In genomic region chr17:3274449-3275285, GRCm38 (mm10) we compare ENCODE assay signal across 8 mouse cellular contexts. TPM values are rescaled to one million over a fixed set of nuclear protein-coding genes. Genes with fewer than 3 reads are reported as not detected.
DNase-seq lines count a peak whose midpoint lies in the region; ATAC-seq lines count a peak whose summit lies in the region.

No protein-coding gene starts in this region.

- H3K4me2 ChIP-seq in lung, embryonic 16.5 days (ENCODE audit: low read depth, low read length), result no peak overlapping the region
- no peak overlapping the region for H3K4me2 ChIP-seq in embryonic facial prominence, embryonic 15.5 days (replicated peaks)
- H3K4me2 ChIP-seq in limb, embryonic 12.5 days, result no peak overlapping the region

- H3K27ac ChIP-seq in lung, embryonic 16.5 days (ENCODE audit: low read length), result no peak overlapping the region; the same call in 1 of the 2 replicates
- 0 out of 2 replicates have a peak overlapping the region, but pooled peaks have one; percentile 34 for H3K27ac ChIP-seq in embryonic facial prominence, embryonic 15.5 days (replicated peaks)
- H3K27ac ChIP-seq in limb, embryonic 12.5 days, result no peak overlapping the region

- no peaks in the 10 kb centered on the region for H3K36me3 ChIP-seq in lung, embryonic 16.5 days (ENCODE audit: control insufficient read depth, insufficient read depth, low read length)
- H3K36me3 ChIP-seq in embryonic facial prominence, embryonic 15.5 days, result no peaks in the 10 kb centered on the region
- H3K36me3 ChIP-seq in limb, embryonic 12.5 days, result no peaks in the 10 kb centered on the region

- no peak overlapping the region for H3K9ac ChIP-seq in lung, embryonic 16.5 days (ENCODE audit: low read length)
- H3K9ac ChIP-seq in embryonic facial prominence, embryonic 15.5 days, result no peak overlapping the region
- H3K9ac ChIP-seq in limb, embryonic 12.5 days (replicated peaks), result 0 out of 2 replicates have a peak overlapping the region, but pooled peaks have one; percentile 3

- no peak overlapping the region for H3K4me3 ChIP-seq in lung, embryonic 16.5 days (ENCODE audit: low read length)
- no peak overlapping the region for H3K4me3 ChIP-seq in embryonic facial prominence, embryonic 15.5 days (replicated peaks)
- H3K4me3 ChIP-seq in limb, embryonic 12.5 days (replicated peaks), result no peak overlapping the region

- ATAC-seq in lung, embryonic 16.5 days (ENCODE audit: low read depth), result peak; percentile 26; the same call in 1 of the 2 replicates
- ATAC-seq in embryonic facial prominence, embryonic 15.5 days (ENCODE audit: insufficient number of reproducible peaks, low FRiP score, low TSS enrichment, low read depth), result no peak
- ATAC-seq in limb, embryonic 12.5 days (ENCODE audit: insufficient number of reproducible peaks, insufficient read depth, low FRiP score, low TSS enrichment, low read depth), result no peak

- 38% methylated on average over 14 of the region's 14 CpGs for WGBS in lung, embryonic 16.5 days
- 25% methylated on average over 14 of the region's 14 CpGs for WGBS in embryonic facial prominence, embryonic 15.5 days
- WGBS in limb, embryonic 12.5 days, result 16% methylated on average over 14 of the region's 14 CpGs

- no peaks in the 10 kb centered on the region for H3K27me3 ChIP-seq in lung, embryonic 16.5 days (ENCODE audit: control insufficient read depth, insufficient read depth, low read depth, low read length)
- H3K27me3 ChIP-seq in embryonic facial prominence, embryonic 15.5 days, result no peaks in the 10 kb centered on the region
- H3K27me3 ChIP-seq in limb, embryonic 12.5 days, result no peaks in the 10 kb centered on the region

- H3K9me3 ChIP-seq in lung, embryonic 16.5 days (ENCODE audit: control insufficient read depth, low read length), result no peaks in the 10 kb centered on the region
- no peaks in the 10 kb centered on the region for H3K9me3 ChIP-seq in embryonic facial prominence, embryonic 15.5 days (replicated peaks)
- H3K9me3 ChIP-seq in limb, embryonic 12.5 days, result no peaks in the 10 kb centered on the region

- intact Hi-C loops in left cerebral cortex, postnatal 10 days (cut with DNase I), result loop anchor here (5.0 kb wide), 1 partner anchor 173 kb away; no protein-coding TSS in a partner anchor

- no peak for DNase-seq in lung, postnatal 10 days
- DNase-seq in yolk sac, embryonic 10.5 days (ENCODE audit: low spot score), result peak; percentile 26
- no peak for DNase-seq in kidney, postnatal 10 days
- no peak for DNase-seq in left cerebral cortex, postnatal 10 days (ENCODE audit: extremely low spot score in 1 of 2, low spot score in 2 of 2)
- DNase-seq in spleen, postnatal 36 days (ENCODE audit: low spot score in 2 of 2), result no peak

- peaks cover 6% of the 10 kb centered on the region for H3K4me1 ChIP-seq in lung, embryonic 16.5 days (replicated peaks; ENCODE audit: control insufficient read depth, insufficient read depth, low read length)
- peaks cover 13% of the 10 kb centered on the region for H3K4me1 ChIP-seq in embryonic facial prominence, embryonic 15.5 days
- H3K4me1 ChIP-seq in limb, embryonic 12.5 days (replicated peaks), result peaks cover 17% of the 10 kb centered on the region

RNA-seq across cellular contexts. Expression of gene Tiam2, which starts 51.7 kb away (rescaled TPM):
- 6.0 TPM in 2 replicates for polyA plus RNA-seq in lung, embryonic 16.5 days (2015; fragmentation: Nextera tagmentation; extraction: Ambion mirVana)
- polyA plus RNA-seq in embryonic facial prominence, embryonic 15.5 days (2015; fragmentation: Nextera tagmentation; extraction: Ambion mirVana), result 18.2 TPM in 2 replicates
- polyA plus RNA-seq in limb, embryonic 12.5 days (2016; fragmentation: Nextera tagmentation; extraction: Ambion mirVana), result 19.4 and 20.6 TPM in 2 replicates
- 10 to 100 TPM; 60.8 to 61.2 TPM for total RNA-seq in left cerebral cortex, postnatal 10 days (2021)
